Mouse (Mus musculus) urinary bladder, postnatal 14 days (tissue): ENCODE data around the gene Atxn7l2.
A peak's percentile ranks its signal among the peaks of the same experiment; 100 is the strongest.

ENCODE experiments used
- DNase-seq: peaks from one replicate; pipeline ENCODE4 v3.0.0; 2021; ENCODE audit warnings: low spot score

Atxn7l2 gene

DNA sequence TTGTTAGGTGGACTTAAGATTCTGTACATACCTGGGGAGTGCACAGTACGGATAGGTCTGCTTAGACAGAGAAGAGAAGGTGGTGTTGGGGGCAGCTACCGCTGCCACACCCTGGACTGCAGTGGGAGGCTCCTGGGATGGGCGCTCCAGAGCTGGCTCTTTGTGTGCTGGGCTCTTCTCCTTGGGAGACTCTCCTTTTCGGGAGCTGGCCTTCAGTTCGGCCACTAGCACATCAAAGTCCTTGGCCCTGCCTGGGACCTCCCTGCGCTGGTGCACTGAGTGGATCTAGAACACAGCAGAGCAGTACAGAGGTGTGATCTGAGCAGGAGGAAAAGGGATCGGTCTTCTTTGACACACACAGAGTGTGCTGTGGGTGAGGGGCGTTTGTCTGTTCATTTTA, 5.1 kb downstream of the Atxn7l2 start:
- DNase-seq = no peak

DNA sequence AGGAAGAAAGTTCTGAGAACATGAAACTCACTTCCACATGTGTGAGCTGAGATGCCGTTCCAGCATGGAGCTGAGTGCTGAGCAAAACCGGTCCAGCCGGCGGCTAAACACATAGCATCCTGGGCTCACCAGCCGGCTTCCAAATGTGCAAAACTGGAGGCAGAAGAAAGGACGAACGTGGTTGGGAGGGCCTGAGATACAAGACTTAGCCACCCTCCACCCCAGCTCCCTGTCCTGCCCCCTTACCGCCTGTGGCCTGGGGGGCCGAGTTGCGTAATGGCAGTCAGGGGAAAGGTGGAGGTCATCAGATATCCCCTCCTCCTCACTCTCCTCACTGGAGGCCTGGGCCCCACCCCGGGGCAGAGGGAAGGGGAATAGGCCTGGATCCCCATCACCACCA, 6.3 kb downstream of the Atxn7l2 start:
- DNase-seq = no peak

DNA sequence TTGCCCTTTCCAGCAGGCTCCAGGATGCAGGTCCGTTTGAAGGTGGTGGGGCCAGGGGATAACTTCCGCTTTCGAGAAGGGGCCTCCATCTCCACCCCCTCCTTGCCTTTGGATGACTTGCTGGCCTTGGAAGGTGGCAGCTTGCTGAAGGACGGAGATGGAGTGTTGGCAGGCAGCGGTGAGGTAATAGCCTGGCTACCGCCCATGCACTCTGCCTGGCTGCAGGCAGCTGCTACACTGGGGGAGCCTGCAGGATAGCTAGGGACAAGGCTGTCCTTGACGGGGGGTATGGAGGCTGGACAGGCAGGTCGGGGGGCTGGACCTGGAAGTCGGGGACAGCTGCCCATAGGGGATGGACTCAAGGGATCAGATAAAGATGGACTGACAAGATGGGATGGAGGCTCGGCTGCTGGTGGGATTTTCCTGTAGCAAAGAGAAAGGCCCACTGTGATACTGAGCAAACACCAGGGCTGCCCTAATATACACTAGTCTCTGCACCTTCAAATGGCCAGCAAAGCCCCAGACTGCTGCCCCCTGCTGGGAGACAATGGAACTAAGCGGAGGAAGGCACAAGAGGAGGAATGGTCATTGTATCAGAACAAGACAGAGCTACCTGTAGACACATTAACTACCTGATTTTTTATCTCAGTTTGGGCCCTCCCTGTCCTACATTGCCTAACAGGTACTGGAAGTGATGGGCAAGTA, 7.0 kb downstream of the Atxn7l2 start:
- DNase-seq = peak; percentile 83

DNA sequence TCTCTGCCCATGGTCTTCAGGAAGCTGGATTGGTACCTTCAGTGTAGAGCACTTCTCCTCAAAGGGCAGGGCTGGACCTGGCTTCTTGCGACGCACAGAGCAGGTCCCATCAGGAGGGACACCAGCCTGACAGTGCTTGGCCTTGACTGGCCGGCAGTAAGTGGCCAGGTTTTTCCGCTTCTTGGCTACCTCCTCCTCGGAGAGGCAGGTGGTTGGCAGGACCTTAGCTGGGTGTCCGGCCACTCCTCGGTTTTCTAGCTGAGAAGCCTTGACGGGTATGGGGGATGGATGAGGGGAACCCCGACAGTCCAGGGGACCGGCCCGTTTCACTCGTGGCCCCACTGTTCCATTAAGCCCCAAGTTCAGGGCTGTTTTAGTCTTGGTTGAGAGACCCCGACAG, 7.5 kb downstream of the Atxn7l2 start:
- no peak for DNase-seq

- DNase-seq = peak; percentile 65
These were observed 8.2 kb downstream of the Atxn7l2 start for GRCm38 (mm10) chr3:108202506-108202905.

DNA sequence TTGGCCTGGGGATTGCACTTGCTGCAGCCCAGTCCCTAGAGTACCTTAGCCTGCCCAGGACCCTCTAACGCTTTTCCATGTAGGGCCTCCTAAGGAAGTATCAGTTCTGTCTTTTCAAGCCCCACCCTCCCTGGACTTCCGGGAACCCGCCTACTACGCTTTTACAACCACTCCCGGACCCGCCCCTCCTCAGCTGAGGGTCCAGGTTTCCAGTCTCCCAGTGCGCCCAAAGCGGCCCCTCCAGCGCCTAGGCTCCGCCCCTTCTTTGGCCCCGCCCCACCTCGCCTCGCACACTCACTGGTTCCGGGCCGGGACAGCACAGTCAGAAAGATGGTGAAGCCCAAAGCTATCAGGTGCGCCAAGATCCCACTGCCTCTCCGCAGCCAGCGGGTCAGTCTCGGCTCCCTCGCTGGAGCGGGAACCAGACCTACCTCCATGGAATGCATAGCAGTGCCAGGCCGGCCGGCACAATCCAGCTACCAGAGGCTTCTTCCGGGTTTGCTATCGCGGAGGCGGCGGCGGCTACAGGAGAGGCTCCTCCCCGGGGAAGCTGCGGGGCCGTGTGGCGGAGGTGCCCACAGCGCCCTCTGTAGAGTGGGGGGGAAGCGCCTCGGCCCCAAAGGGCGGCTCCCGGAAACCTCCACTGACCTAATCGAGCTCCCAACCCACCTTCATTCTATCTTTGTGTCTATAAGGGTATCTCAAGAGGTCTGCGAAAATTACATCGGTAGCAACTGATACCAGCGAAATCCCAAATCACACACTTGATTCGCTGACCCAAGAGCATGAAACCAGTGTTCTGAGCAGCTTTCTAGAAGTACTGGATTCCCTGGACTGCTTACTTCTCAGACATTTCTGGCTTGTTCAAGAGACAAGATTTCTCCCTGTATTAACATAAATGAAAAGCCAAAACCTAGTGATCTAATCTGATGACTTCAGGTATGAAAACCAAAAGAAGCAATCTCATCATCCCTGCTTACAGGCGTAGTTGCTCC, 10.1 kb downstream of the Atxn7l2 start, which contains the start of gene Cyb561d1:
TSS of gene Cyb561d1 (minus strand) at position 884 of the 995 bp plus-strand sequence.
- peak; percentile 96 for DNase-seq

- DNase-seq = no peak
These were observed 11.5 kb downstream of the Atxn7l2 start for GRCm38 (mm10) chr3:108199231-108199630.

DNA sequence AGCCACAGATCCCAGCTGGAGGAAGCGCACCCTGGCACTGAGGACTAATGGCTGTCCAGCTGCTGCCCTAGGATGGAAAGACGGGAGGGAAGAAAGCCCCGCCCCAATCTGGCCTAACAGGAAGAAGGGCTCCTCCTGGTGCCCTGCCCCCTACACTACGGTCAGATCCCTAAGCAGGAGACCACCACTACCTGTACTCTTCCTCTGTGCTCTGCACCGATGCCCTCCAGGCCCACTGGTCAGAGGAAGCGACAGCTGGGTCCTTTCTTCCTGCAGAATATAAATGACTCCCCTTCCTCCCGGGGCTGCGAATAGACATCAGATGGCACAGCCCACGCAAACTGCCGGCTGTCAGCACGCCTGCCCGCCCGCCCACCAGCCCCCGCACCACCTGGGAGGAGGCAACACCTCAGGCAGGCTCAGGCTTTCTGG, 13.7 kb downstream of the Atxn7l2 start:
- peak; percentile 40 for DNase-seq

- DNase-seq = no peak
These were observed 14.7 kb downstream of the Atxn7l2 start for GRCm38 (mm10) chr3:108195941-108196590.

- no peak for DNase-seq
These were observed 15.4 kb downstream of the Atxn7l2 start for GRCm38 (mm10) chr3:108195287-108195686.

DNA sequence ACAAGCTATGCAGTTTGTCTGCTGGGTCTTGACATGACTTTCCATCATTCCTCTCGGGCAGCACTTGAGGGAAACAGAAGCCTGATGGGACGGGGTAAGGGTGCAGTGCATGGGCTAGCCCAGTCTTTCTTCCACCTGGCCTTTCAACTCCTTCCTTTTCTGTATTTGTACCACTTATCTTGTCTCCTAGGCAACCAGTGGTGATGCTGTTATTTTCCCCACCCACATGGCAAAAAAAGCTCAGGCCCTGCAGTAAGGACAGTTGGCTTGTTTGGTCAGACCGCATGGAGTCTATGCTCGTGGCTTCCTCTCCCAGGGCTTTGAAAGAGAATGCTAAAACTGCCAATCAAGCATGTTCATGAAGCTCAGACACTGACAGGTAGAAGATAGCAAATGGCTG, 17.0 kb downstream of the Atxn7l2 start:
- no peak for DNase-seq

- DNase-seq = peak; percentile 1
These were observed 20.8 kb downstream of the Atxn7l2 start for GRCm38 (mm10) chr3:108189897-108190296.

DNA sequence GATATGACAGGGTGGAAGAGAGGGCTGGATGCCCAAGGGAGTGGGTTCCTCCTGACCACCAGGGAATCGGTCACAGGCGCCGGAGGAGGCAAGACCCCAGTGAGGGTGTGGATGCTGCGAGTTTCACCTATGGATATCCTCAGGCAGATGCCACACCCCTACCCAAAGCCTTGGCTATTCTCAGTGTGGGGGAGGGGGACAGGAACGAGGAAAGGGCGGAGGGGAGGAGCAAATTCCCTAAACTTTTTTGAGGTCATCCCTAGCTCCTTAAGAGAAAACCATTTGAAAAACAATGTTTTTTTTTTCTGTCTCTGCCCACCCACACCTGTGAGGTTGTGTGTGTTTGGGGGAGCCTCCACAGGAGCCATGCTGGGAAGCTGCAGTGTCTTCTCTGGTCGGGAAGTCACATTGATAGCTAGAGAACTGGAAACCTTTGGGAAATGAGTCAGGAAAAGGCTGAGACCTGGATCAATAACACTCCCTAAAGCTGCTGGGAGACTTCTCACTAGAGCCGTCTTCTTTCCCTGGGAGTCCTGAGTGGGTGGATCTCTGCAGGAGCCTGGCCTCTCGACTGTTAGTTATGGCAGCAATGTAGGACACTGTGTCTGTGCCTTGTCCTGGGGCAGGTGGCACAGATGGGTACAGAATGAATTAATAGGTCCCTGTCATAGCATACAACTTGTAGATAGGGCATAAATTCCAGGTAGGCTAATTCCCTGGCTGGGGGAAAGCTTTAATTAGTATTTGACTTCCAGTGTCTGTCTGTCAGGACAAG, 21.8 kb downstream of the Atxn7l2 start:
- DNase-seq = peak; percentile 1

DNA sequence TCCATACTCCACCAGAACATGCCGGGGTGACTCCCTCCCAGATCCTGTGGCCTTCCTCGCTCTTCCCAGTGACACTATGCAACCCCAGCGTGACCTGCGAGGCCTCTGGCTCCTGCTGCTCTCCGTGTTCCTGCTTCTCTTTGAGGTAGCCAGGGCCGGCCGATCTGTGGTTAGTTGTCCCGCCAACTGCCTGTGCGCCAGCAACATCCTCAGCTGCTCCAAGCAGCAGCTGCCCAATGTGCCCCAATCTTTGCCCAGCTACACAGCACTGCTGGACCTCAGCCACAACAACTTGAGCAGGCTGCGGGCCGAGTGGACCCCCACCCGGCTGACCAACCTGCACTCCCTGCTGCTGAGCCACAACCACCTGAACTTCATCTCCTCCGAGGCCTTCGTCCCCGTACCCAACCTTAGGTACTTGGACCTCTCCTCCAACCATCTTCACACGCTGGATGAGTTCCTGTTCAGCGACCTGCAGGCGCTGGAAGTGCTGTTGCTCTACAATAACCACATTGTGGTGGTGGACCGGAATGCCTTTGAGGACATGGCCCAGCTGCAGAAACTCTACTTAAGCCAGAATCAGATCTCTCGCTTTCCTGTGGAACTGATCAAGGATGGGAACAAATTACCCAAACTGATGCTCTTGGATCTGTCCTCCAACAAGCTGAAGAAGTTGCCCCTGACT, 23.5 kb downstream of the Atxn7l2 start:
- DNase-seq = no peak

- peak; percentile 41 for DNase-seq
These were observed 24.4 kb downstream of the Atxn7l2 start, which contains the start of gene Amigo1 for GRCm38 (mm10) chr3:108186098-108187047. Gene Amigo1, plus strand, starts transcription at chr3:108186335.

- DNase-seq = no peak
These were observed 25.2 kb downstream of the Atxn7l2 start for GRCm38 (mm10) chr3:108185460-108186097.

DNA sequence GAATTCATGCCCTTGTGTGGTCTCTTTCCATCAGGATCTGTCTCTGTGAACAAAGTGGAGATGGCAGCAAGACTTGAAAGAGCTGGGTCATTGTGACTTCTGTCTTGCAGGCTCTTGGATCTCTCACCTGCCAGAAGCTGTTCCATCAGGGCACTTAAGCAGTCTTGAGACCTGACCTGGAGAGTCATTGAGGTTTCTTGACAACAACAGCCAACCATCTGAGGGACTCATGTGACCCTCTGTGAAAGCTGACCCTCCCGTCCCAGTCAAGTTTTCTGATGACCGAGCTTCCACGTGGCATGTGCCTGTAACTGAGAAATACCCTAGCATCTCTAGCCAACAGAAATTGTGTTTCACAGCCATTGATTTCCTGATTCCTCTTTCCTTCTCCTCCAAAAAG, 26.0 kb downstream of the Atxn7l2 start:
- no peak for DNase-seq

- DNase-seq = no peak
These were observed 30.2 kb downstream of the Atxn7l2 start for GRCm38 (mm10) chr3:108180514-108180913.
